Mouse (Mus musculus) T-helper 17 cell (primary cell): ENCODE data around the gene Rabgap1l.

ENCODE experiments used
- in situ Hi-C, 2 experiments: fragments of 300-600 bp; cut with MboI, MseI; formaldehyde crosslinking; loops; 1 replicate in 1 of 2; 2 replicates in 1 of 2; pipeline ENCODE4 v1.15.1; 2025; ENCODE audit warnings: high pct_unique_total_duplicates in 2 of 2

The Rabgap1l gene

DNA sequence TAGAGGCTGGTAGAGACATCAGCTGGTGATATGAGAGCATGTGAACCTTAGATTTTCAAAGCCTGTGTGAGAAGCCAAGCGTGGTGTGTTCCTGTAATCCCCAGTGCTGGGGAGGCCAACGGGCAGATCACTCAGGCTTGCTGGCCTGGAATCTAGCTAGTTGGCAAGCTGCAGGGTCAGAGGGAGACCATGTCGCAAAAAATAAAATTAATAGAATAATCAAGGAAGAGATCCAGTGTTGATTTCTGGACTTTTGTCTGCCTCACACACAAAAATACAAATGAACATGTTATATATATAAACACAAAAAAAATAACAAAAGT, 196.1 kb downstream of the Rabgap1l start:
- in situ Hi-C loops, result no loop called here

DNA sequence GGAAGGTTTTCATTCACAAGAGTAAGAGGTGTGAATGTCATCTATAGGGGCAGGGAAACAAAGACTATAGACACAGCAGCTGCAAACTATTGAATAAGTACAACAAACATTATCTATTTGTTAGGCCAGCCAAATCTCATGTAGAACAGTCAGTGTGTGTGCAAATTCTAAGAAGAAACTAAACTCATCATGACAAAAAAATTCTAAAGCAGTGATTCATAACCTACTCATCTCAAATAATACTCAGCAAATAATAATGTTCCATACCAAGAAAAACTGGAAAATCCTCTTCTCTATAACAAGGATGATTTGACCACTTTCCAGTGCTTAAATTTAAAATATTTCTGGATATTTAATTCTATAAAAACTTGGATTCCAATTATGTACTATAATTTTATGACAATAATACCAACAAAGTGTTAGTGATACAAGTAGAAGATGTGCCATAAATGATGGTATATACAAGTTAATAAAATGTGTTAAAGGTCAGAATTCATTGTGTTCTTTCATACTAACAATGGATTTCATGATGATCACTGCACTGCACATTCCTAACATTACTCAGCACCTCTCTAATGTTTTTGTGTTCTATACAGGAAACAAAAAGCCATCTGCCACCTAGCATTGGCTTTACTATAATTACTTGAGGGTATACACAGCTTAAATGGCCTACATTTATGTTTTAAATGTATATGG, 196.6 kb downstream of the Rabgap1l start:
- in situ Hi-C loops, result no loop called here

DNA sequence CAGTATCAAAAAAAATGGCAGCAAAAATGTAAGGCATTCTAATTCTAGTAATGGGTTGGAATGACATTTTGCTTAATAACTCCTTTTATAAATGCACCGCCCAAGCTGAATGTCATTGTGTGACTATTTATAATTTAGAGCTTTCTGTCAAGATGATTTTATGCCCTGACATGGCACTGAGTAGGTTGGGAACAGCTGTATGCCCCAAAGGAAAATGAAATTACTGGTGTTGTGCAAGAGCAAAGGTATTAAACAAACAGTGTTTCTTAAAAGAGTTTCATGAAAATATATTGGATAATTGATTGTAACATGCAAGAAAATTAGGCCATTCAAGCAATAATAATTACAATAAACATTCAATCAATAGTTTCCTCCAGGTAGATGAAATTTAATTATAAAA, 198.4 kb downstream of the Rabgap1l start:
- in situ Hi-C loops, result no loop called here

DNA sequence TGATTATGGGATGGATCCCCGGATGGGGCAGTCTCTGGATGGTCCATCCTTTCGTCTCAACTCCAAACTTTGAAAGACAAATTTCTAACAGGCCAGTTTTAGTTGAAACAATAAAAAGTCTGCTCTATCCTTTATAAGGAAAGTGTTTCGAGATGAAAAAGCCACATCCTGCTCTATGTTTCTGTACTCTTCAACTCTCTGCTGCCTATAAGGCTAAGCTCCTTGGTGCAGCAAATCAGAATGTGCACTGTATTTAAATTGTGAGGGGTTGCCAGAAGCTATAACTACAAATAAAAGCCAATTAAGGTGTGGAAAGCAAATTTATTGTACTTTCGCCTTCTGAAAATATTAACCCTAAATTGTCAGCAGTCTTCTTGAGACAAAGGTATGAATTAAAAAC, 198.9 kb downstream of the Rabgap1l start:
- in situ Hi-C loops, result no loop called here

DNA sequence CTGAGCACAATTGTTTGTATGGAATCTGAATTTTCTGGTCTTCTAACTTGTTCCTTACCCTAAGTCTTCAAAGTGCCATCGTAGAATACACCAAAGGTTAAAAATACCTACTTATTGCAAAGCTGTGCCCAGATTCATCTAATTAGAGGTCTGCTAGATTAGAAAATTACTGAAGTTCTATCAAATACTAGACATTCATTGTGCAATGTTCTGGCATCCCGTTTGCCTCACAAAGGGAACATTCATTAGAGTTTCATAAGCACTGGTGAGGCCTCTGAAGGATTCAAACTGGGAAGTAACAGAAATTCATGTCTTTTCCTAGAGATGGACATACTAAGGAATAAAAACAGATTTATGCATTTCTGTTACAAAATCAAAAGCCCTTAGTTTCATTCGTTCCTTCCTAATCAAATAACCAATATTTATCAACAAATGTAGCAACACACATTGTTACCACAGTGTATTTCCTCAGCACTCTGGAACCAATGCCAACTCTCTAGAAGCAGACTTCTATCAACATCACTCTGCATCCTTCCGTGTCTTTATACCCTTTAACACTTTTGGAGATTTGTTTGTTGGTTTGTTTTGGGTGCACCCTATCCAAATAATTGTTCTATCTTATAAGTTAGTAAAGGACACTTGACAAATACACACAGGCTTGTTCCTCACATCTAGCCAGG, 204.0 kb downstream of the Rabgap1l start:
- in situ Hi-C loops, result no loop called here

DNA sequence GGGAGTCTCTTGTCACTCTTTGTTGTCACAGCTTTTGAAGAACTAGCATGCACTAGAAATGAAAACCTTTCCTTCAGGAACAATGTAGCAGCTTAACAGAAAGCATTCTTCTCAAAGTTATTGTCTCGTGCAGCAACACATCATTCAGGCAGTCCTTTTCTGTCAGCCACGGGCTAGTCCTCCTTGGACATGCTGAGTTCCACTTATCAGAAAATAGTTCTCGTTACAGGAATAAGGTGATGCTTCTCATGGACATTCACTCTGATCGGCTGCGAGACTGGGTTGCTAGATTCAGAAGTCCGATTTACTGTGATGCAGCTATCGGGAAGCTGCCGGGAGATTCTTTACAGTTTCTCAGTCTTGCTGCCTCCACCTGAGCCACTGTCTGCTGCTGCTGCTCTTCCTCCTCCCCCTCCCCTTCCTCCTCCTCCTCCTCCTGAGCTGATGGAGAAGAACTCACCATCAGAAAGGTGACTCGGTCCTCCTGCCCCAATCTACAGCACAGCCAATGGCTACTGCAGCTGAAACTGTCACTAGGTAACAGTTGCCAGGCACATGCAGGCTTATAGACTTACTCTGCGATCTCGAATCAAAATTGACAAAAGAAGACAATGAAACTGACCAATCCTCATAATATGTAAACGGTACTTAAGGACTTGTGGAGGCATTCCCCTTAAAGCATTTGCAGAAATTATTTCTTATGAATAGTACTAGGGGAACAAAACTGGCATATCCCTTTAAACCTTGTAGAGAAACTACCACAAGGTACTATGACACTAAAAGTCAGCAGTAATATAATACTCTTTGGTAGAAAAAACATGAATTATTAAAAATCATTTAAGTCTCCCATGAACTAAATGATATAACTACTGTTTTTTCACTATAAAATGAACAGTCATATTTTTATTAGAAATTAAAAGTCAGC, 213.4 kb downstream of the Rabgap1l start:
- in situ Hi-C loops, result no loop called here

DNA sequence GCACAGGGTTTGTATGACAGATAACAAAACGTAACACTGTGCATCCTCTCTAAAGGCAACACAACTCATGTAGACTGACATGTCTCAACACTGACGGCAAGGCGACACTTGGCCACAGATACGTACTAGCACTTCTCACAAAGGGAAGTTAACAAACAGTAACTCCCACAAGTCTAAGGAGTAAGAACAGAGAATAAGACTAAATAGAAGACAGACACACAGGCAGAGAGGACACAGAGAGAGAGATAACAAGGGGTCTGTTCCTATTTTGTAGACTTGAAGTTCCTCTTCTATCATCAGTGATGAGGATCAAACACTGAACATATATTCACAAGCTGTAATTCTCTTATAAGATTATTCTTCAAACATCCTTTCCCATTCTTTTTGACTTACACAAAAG, 216.9 kb downstream of the Rabgap1l start:
- in situ Hi-C loops, result no loop called here

DNA sequence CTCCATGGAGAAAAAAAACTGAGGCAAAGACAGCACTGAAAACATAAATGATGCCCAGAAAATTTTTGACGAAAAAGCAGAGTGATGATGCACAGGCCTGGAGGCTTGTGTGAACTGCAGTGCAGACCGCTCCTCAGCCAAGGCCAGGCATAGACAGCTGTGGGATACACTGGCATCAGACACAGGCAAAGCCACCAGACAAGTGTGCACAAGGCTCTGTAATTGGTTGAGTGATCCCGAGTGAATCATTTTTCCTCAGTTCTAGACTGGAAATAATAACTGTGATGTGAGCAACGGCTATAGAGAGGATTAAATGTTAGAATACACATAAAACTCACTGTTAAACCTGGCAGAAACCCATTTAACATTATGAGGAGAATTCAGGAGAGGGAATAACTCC, 219.0 kb downstream of the Rabgap1l start:
- in situ Hi-C loops, result no loop called here

DNA sequence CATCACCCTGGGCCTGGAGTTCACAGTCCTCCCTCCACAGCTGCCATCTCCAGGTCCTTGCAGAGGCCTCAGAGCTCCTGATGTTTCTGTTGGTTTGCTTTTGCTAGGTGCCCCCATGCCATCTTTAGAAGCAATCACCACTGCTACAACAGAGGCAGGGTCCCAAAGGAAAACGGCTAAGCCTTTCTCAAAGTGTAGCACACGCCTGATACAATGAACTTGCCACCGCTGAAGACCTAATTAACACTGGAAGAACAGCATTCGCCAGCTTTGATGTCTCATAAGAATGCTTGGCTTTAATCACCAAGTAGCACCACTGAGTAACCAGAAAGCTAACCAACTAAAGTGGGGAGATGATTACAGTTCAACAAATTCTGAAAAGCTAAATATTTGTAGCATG, 226.6 kb downstream of the Rabgap1l start:
- in situ Hi-C loops, result no loop called here

DNA sequence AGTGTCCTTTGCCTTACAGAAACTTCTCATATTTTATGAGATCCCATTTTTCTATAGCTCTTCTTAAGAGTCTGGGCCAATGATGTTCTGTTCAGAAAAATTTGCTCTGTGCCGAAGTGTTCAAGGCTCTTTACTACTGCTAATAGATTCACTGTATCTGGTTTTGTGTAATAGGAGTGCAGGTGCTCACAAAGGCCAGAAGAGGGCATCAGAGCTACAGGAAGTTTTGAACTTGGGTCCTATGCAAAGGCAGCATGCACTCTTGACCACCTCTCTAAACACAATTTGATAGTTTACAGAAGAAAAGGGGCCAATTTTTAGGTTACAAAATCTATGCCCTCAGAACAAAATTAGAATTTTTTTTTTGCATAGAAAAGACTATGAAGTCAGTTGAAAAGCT, 231.6 kb downstream of the Rabgap1l start:
- in situ Hi-C loops, result no loop called here

DNA sequence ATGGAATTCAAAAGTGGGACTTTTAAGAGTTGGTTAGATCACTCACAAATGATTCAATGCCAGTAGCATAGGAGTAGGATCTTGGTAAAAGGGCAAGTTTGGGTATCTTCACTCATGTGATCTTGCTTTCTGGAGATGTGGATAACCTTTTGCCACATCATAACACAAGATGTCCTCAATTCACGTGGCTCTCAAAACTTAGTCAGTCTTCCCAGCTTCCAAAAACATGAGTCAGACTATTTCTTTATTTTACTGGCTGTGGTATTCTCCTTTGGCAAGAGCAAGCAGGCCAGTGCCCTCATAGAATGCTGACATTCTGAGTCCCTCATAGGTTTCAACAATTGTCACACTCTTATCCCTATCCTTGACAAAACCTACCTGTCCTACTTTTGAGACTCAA, 242.4 kb downstream of the Rabgap1l start:
- in situ Hi-C loops, result loop anchor here (5.0 to 10.0 kb wide), 2 partner anchors 62 to 314 kb away; no protein-coding TSS in a partner anchor

DNA sequence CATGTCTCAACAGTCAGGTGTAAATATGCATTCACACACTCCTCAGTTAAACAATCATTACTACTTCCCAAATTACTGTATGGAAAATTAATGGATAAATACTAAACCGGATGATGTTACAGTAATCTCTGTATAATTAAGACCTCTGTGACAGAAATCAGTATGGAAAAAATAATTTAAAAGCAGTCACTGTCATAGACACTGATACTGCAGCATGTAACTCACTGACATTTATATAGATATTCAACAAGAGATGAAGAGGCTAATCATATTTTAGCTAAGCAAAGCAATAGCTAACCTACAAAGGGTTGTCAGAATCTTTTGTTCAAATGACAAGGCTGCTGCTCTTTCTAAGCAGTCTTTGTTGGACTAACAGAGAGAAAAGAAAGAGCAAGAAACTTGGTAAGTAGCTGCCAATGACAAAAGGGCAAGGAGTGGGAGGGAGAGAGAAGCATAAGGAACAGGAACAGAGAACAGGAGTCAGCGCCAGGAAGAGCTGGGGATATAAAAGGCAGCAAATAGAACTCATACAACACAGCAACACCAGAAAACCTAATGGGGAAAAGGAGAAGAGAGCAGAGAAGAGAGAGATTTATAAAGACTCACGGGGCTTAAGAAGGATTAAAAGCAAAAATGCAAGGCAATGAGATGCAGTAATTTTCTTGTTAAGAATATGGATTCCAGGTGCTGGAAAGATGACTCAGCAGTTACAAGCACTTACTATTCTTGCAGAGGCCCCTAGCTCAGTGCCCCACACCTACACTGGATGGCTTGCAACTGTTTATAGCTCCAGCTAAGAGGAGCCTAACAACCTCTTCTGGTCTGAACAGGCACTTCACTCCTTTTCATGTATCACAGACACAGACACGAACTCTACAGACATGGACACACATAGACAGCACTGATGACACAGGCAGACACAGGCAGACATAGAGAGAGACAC, 244.8 kb downstream of the Rabgap1l start:
- in situ Hi-C loops, result loop anchor here in 1 of 2 experiments (10.0 kb wide), 1 partner anchor 907 kb away; no protein-coding TSS in a partner anchor

DNA sequence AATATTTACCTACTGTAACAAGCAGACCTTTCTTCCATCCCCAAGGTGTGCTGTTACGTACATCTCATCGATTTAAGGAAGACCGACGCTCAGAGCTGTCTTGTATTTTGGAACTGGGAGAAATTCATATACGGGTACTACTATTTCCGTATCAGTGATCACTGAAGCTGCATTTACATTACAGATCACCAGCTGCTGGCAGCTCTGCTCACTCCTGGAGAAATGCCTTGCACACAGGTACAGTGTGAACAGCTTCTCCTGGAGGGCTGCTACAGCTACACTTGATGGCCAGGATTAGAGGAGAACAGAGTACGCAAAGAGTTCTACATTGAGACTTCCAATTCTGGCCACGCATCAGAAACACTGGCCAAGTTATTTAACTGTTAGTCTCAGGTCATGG, 257.4 kb downstream of the Rabgap1l start:
- in situ Hi-C loops, result no loop called here

DNA sequence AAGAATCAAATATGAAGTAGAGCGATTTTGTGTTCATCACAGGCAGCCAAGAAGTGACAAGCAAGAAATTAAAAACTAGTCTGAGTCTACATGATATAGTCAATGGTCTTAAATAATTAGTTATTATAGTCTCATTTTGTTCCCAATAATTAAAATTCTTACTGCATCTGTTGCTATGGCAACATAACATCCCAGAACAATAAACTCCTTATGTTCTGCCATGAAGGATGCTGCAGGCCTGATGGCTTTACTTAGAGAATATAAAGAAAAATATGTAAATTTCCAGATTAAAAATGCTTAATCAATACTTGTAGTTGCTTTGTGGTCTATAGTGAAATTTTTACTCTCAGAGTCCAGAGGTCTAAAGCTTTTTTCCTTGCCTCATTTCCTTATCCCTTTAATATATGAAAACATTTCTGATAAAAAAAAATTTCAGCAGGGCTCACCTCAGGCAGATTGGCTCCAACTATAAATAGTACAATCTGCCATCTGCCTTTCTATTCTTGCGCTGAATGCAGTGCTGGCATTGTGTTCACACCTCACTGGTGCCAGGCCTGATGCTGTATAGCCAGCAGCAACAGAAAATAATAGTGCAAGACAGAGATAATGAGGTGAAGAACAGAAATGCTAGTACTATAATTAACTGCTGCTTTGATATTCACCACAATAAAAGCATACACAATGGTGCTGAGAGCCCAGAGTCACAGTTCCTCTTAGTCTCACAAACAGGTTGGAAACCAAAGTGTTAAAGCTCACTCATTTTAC, 258.3 kb downstream of the Rabgap1l start:
- in situ Hi-C loops, result no loop called here

DNA sequence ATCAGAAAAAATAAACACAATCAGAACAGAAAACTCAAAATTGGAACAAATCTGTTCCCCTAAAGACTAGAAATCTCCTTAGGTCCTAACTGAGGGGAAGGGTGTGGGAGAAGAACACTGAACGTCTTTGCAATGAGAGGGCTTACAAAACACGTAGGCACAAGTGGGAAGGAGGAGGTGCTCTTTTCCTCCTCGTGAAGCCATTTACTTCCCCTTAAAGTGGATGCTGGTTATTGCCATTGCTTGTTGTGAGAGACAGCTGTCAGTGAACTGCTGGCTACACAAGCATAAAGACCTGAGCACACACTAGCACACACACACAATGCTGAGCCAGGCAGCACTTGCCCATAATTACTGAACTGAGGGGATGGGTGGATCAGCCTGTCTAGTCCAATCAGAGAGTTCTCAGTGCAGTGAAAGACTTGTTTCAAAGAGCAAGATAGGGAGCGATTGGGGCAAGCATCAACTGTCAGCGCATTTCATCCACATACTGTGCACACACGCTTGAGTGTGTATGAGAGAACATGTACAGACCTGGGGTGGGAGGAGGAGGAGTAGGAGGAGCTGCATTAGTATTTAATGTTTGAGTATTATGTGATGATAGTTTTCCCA, 259.7 kb downstream of the Rabgap1l start:
- in situ Hi-C loops, result no loop called here

DNA sequence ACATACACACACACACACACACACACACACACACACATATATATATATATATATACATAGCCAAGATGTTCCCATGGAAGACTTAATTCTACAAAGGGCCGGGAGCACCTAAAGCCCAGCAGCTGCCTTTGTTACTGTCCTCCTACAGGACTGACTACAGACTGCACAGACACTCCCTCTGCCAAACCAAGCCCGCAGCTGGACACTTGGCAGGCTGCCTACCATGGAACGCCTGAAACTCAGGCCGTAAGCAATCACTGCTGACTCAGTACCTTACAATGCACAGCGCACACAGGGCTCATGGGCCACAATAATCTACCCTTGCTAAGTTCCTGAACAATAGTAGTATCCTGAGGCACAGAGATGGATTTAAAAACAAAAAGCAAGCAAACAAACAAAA, 261.6 kb downstream of the Rabgap1l start:
- in situ Hi-C loops, result no loop called here

DNA sequence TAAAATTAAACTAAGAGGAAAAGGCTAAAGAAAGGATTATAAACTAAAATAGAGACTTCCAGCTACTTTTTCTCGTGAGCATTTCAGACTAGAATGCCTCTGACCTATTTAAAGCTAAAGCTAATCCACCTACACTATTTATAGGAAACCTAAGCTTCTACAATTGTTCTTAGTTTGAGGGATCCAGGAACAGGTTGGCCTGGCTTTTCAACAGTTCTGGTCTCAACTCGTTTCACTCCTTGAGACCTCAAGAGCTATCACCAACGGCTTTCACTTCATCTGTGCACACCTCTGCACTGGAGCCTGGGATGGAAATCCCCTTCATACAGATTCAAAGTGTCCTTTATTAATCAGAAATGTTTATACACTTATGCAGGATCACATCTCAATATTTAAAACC, 271.1 kb downstream of the Rabgap1l start:
- in situ Hi-C loops, result no loop called here

DNA sequence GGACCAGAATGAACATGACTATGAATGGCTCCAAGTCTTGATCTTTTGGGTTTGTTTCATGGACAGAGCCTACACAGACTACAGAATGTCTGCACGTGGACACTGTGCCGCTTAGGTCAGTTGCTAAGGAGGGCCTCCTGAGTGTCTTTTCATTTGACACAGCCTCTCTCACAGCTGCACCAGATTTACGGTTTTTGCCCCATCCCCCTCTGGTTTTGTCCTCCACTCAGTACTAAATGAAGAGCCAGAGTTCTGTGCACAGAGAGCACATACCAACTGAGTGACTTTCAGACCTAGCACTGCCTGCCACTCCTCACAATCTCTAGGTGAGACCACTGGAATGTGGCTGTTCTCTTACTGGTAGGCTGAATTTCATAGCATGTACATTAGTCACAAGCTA, 272.3 kb downstream of the Rabgap1l start:
- in situ Hi-C loops, result no loop called here

DNA sequence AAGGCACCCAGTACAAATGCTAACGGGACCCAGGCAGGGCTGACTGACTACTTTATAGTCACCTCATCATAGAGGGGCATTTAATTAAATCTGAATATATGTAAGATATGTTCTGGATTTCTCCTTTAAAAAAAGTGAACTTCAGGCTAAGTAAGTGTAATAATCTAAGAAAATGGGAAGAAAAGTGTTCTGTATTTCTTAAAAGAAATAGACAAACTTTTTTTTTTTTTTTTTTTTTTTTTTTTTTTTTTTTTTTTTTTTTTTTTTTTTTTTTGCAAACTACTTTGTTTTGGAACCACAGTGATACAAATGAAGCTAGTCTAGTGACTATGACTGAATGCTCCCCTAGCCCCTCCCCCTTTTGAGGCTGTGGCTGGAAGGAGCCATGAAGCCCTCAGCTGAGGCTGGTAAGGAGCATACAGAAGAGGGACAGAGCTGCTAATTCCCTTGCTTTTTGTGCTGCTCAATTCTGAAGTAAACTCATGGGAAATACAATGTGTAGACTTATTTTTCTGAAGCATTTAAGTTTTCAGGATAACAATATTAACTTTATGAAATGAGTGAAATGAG, 273.0 kb downstream of the Rabgap1l start:
- in situ Hi-C loops, result no loop called here

DNA sequence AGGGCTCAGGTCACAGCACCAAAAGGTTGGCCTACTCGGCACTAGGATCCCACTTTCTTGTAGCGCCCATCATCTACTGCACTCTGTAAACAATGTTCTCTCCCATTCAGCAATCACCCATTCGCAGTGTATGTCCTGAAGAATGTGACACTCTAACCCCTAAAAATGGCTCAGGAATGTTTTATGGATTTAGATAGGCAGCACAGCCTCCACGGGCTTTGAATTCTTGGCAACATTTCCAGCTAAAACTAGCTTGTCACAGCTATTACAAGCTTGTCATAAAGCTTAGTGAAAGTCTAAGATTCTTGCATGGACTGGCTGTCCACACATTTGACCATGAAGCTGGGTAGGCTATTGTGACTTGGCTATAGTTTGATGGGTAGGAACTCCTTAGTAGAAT, 274.5 kb downstream of the Rabgap1l start:
- in situ Hi-C loops, result no loop called here
